Mouse (Mus musculus) lung, embryonic 15.5 days (tissue): ENCODE data around the gene 1810010D01Rik. TPM values are rescaled to one million over a fixed set of nuclear protein-coding genes. Genes with fewer than 3 reads are reported as not detected.
A peak's percentile ranks its signal among the peaks of the same experiment; 100 is the strongest.

Experiments used
- ATAC-seq: fragments of 200-750 bp; cut with Nextera tagmentation; 2 replicates; pipeline ENCODE4 v1.8.0; 2017; ENCODE audit warnings: moderate number of reproducible peaks, borderline replicate concordance; ENCODE audit not compliant: low FRiP score, low TSS enrichment; ENCODE audit errors: extremely low read depth
- H3K27ac ChIP-seq: fragments of 300-500 bp; sonication (generic); 2 replicates; pipeline ENCODE4 v1.5.1; 2015; ENCODE audit warnings: moderate library complexity, mild to moderate bottlenecking, inconsistent platforms
- H3K27me3 ChIP-seq: fragments of 300-500 bp; sonication (generic); 2 replicates; pipeline ENCODE4 v1.6.1; 2015; ENCODE audit warnings: inconsistent platforms
- H3K36me3 ChIP-seq: fragments of 300-500 bp; sonication (generic); 2 replicates; pipeline ENCODE4 v1.6.1; 2015; ENCODE audit warnings: inconsistent platforms
- H3K4me1 ChIP-seq: fragments of 300-500 bp; sonication (generic); 2 replicates; pipeline ENCODE4 v1.6.1; 2015; ENCODE audit warnings: inconsistent platforms
- H3K4me2 ChIP-seq: fragments of 300-500 bp; sonication (generic); 2 replicates; pipeline ENCODE4 v1.6.1; 2015; ENCODE audit warnings: inconsistent platforms, mild to moderate bottlenecking, moderate library complexity
- H3K4me3 ChIP-seq: fragments of 300-500 bp; sonication (generic); 2 replicates; pipeline ENCODE4 v1.5.1; 2015; ENCODE audit warnings: mild to moderate bottlenecking, inconsistent platforms
- H3K9ac ChIP-seq: fragments of 300-500 bp; sonication (generic); 2 replicates; pipeline ENCODE4 v1.6.1; 2015; ENCODE audit warnings: inconsistent platforms
- H3K9me3 ChIP-seq: fragments of 300-500 bp; sonication (generic); 2 replicates; pipeline ENCODE4 v1.6.1; 2016; ENCODE audit warnings: inconsistent platforms
- WGBS: fragments of 180-500 bp; shearing (Covaris S2); methylation state at CpG from one replicate; pipeline ENCODE4 v1.1.7; 2015; 5-methylcytosine and 5-hydroxymethylcytosine counted together
- polyA plus RNA-seq: library from polyadenylated mRNA; unstranded; fragments of >200 nt; fragmentation: Nextera tagmentation; extraction: Ambion mirVana; gene quantifications from 2 replicates; pipeline ENCODE4 v1.2.1, GENCODE M21; 2015

The 1810010D01Rik gene
- polyA plus RNA-seq, 1 experiment from 2014 or later: 0.30 TPM

DNA sequence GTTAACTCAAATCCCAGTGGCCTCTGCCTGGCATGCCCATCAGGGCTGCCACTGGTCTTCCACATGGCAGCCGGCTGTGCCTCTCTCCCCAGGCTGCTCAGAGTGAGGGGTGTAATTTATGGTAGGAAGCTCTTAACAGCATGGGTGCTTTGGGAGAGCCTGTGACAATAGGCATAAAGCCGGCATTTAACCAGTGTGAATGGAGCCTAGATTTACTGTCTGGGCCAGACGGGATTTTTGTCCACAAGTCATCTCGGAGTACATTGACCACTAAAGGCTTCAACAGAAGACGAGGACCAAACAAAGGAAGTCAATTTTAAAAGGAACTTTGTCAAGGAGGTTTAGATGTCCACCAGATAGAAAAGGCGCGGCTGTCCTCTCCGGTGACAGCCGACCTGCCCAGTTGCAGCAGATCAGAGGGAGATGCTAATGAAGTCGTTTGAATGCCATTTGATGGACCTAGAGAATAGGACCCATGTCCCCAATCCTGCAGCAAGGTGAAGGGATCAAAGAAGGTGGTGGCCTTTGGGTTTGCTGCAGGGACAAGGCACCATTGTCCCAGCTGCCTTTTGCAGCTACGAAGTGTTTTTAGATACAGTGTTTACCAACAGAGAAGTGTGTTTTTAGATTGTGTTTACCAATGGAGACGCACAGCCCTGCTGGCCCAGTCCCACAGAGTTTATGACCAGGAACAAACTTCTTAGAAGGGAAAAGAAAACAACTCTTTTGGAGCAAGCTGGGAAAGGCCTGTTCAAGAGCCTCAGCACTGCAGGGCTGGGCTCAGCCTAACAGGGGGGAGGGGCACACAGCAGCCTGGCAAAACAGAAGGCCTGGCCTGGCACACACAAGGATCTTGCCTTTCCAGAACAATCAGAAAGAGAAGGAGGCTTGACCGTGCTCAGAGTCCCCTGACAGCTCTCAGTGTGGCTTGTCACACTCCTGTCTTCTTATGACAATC is 48.4 kb downstream of the 1810010D01Rik start:
- ATAC-seq: peak; percentile 83; the same call in 1 of the 2 replicates
- no peak overlapping the region for H3K9ac ChIP-seq

More for the DNA sequence above, 48.4 kb downstream of the 1810010D01Rik start:
- H3K36me3 ChIP-seq: no peaks in the 10 kb centered on the region
- no peak overlapping the region for H3K4me2 ChIP-seq
- no peaks in the 10 kb centered on the region for H3K27me3 ChIP-seq
- peak overlapping the region; percentile 37; the same call in 1 of the 2 replicates for H3K27ac ChIP-seq
- 53% methylated on average over 13 of the region's 13 CpGs for WGBS
- H3K9me3 ChIP-seq: no peaks in the 10 kb centered on the region
- H3K4me3 ChIP-seq: no peak overlapping the region
- peaks cover 13% of the 10 kb centered on the region for H3K4me1 ChIP-seq

Other genes starting within 250 kb of the 1810010D01Rik start
- gene Tpcn2, start 75.9 kb upstream of the 1810010D01Rik start, polyA plus RNA-seq: 10.0 and 10.9 TPM in 2 replicates
- gene Mrgprf, start 92.7 kb upstream of the 1810010D01Rik start, polyA plus RNA-seq: 2.1 TPM in 2 replicates
- not detected in 2 replicates for gene Mrgprd, start 106.7 kb upstream of the 1810010D01Rik start, polyA plus RNA-seq